Mouse (Mus musculus) lung, embryonic 15.5 days (tissue): ENCODE results near the gene Npm3. TPM values are rescaled to one million over a fixed set of nuclear protein-coding genes. Genes with fewer than 3 reads are reported as not detected.

ENCODE experiments used
- ATAC-seq: fragments of 200-750 bp; cut with Nextera tagmentation; 2 replicates; pipeline ENCODE4 v1.8.0; 2017; ENCODE audit warnings: moderate number of reproducible peaks, borderline replicate concordance; ENCODE audit not compliant: low FRiP score, low TSS enrichment; ENCODE audit errors: extremely low read depth
- H3K27ac ChIP-seq: fragments of 300-500 bp; sonication (generic); 2 replicates; pipeline ENCODE4 v1.5.1; 2015; ENCODE audit warnings: moderate library complexity, mild to moderate bottlenecking, inconsistent platforms
- H3K27me3 ChIP-seq: fragments of 300-500 bp; sonication (generic); 2 replicates; pipeline ENCODE4 v1.6.1; 2015; ENCODE audit warnings: inconsistent platforms
- H3K36me3 ChIP-seq: fragments of 300-500 bp; sonication (generic); 2 replicates; pipeline ENCODE4 v1.6.1; 2015; ENCODE audit warnings: inconsistent platforms
- H3K4me1 ChIP-seq: fragments of 300-500 bp; sonication (generic); 2 replicates; pipeline ENCODE4 v1.6.1; 2015; ENCODE audit warnings: inconsistent platforms
- H3K4me2 ChIP-seq: fragments of 300-500 bp; sonication (generic); 2 replicates; pipeline ENCODE4 v1.6.1; 2015; ENCODE audit warnings: inconsistent platforms, mild to moderate bottlenecking, moderate library complexity
- H3K4me3 ChIP-seq: fragments of 300-500 bp; sonication (generic); 2 replicates; pipeline ENCODE4 v1.5.1; 2015; ENCODE audit warnings: mild to moderate bottlenecking, inconsistent platforms
- H3K9ac ChIP-seq: fragments of 300-500 bp; sonication (generic); 2 replicates; pipeline ENCODE4 v1.6.1; 2015; ENCODE audit warnings: inconsistent platforms
- H3K9me3 ChIP-seq: fragments of 300-500 bp; sonication (generic); 2 replicates; pipeline ENCODE4 v1.6.1; 2016; ENCODE audit warnings: inconsistent platforms
- WGBS: fragments of 180-500 bp; shearing (Covaris S2); methylation state at CpG from one replicate; pipeline ENCODE4 v1.1.7; 2015; 5-methylcytosine and 5-hydroxymethylcytosine counted together
- polyA plus RNA-seq: library from polyadenylated mRNA; unstranded; fragments of >200 nt; fragmentation: Nextera tagmentation; extraction: Ambion mirVana; gene quantifications from 2 replicates; pipeline ENCODE4 v1.2.1, GENCODE M21; 2015

Npm3 gene
- polyA plus RNA-seq: 17.0 and 17.2 TPM in 2 replicates

DNA sequence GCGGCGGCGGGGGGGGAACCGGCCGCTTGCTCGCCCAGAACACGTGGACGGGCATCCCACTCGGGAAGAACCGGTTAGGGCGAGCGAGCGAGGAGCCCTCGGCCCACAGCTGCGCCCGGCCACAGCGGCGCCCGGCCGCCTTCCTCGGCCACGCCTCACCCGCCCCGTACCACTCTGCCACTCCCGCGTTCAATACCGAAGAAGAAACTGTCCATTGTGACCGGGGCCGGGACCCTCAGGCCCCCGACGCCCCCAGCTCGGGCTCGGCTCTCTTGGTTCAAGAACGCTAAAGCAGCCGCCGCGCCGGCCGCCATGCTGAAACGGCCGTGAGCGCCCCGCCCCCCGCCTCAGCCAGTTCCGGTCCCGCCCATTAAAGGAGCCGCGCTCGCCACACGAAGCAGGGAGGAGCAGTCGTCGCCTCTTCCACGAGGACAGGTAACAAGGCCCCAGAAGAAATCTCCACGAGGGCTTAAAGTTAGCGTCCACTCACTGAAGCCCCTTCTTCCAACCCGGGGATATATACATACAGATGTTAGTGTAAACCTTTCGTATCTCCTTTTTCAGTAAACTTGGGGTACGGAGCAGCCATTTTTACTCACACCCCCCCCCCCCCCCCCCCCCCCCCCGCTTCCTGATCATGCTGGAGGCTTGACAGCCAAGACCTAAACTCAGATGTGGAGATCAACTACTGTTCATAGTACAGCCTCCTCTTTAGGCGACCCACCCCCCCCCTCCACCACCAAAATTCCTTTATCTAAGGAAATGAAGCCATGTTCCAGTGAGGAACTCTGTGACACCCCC, at the start of gene Npm3:
Gene Npm3, minus strand, starts transcription at position 349 of the 801 bp plus-strand sequence.
- Histone ChIP-seq H3K36me3 (peaks cover 30% of the 10 kb centered on the region), H3K9ac (peak within 1 kb of the TSS; percentile 86), H3K4me3 (peak within 1 kb of the TSS; percentile 92), H3K4me1 (peaks cover 35% of the 10 kb centered on the region), H3K27me3 (peaks cover 22% of the 10 kb centered on the region), H3K4me2 (peak within 1 kb of the TSS; percentile 91), H3K9me3 (no peaks in the 10 kb centered on the region), H3K27ac (peak within 1 kb of the TSS; percentile 44)
- WGBS: 2% methylated on average over 46 of the region's 60 CpGs
- peak; percentile 74 for ATAC-seq

DNA sequence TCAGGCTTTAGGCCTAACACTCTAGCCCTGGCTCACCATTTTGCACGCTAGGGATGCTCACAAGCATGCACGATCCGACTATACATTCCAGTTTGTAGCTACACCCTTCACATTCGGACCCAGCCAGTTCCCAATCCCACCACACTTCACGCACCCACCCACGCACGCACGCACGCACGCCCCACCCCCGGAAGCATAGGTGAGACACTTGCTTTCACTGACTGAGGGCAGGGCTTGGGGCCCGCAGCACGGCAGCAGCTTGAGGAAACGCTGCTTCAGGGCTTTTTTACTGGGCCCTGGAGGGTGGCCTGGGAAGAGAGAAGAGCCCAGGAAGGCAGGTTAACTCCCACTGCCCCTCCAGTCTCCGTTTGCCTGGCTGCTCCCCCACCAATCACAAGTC, 47.5 kb upstream of the Npm3 start:
- 69% methylated on average over 15 of the region's 15 CpGs for WGBS

DNA sequence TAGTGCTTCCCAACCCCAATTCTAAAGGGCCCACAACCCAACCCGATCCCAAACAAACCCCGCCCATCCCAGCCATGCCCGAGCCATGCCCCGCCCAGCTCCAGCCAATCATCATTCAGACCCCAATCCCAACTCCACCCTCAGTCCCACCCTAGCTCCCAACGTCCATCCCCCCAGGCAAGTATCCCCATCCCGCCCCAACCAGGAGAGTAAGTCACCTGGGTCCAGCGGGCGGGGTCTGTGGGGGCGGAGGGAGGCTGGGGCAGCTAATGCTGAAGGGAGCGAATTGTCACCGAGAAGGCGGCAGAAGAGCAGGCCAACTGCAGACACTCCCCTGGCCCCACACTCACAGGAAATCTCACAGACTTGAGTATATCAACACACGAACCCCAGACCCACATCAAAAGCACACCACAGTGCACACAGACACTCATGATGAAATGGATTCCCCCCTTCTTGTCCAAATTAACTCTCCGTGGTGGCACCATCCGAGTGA, 46.7 kb upstream of the Npm3 start:
- H3K27me3 ChIP-seq: no peaks in the 10 kb centered on the region
- H3K4me3 ChIP-seq: peak overlapping the region; percentile 18; the same call in 1 of the 2 replicates
- no peaks in the 10 kb centered on the region for H3K36me3 ChIP-seq
- 8% methylated on average over 15 of the region's 15 CpGs for WGBS
- peaks cover 8% of the 10 kb centered on the region for H3K4me1 ChIP-seq
- H3K9ac ChIP-seq: no peak overlapping the region; the same call in 1 of the 2 replicates
- no peaks in the 10 kb centered on the region for H3K9me3 ChIP-seq
- H3K4me2 ChIP-seq: peak overlapping the region; percentile 53
- H3K27ac ChIP-seq: no peak overlapping the region
- ATAC-seq: peak; percentile 68; the same call in 1 of the 2 replicates

More for the DNA sequence above, 47.5 kb upstream of the Npm3 start:
- H3K4me1 ChIP-seq: peaks cover 8% of the 10 kb centered on the region
- no peak for ATAC-seq
- H3K4me2 ChIP-seq: no peak overlapping the region
- H3K36me3 ChIP-seq: no peaks in the 10 kb centered on the region
- H3K4me3 ChIP-seq: no peak overlapping the region
- H3K9me3 ChIP-seq: no peaks in the 10 kb centered on the region
- no peak overlapping the region for H3K9ac ChIP-seq
- no peak overlapping the region for H3K27ac ChIP-seq
- no peaks in the 10 kb centered on the region for H3K27me3 ChIP-seq

- no peaks in the 10 kb centered on the region for H3K27me3 ChIP-seq
- peak overlapping the region; percentile 18; the same call in 1 of the 2 replicates for H3K4me3 ChIP-seq
- ATAC-seq: no peak
- peak overlapping the region; percentile 53 for H3K4me2 ChIP-seq
- no peaks in the 10 kb centered on the region for H3K9me3 ChIP-seq
- no peak overlapping the region; the same call in 1 of the 2 replicates for H3K9ac ChIP-seq
- peaks cover 8% of the 10 kb centered on the region for H3K4me1 ChIP-seq
- 15% methylated on average over 15 of the region's 15 CpGs for WGBS
- no peaks in the 10 kb centered on the region for H3K36me3 ChIP-seq
- H3K27ac ChIP-seq: peak overlapping the region; percentile 41; the same call in 1 of the 2 replicates
Measured at GRCm38 (mm10) chr19:45795406-45795944, 46.1 kb upstream of the Npm3 start.

- Histone ChIP-seq H3K27me3 (no peaks in the 10 kb centered on the region), H3K9ac (no peak overlapping the region), H3K27ac (no peak overlapping the region), H3K36me3 (no peaks in the 10 kb centered on the region), H3K4me2 (no peak overlapping the region), H3K4me3 (no peak overlapping the region), H3K9me3 (no peaks in the 10 kb centered on the region), H3K4me1 (peaks cover 8% of the 10 kb centered on the region)
- 54% methylated on average over 6 of the region's 6 CpGs for WGBS
- no peak for ATAC-seq
Measured at GRCm38 (mm10) chr19:45794718-45795117, 45.3 kb upstream of the Npm3 start.

DNA sequence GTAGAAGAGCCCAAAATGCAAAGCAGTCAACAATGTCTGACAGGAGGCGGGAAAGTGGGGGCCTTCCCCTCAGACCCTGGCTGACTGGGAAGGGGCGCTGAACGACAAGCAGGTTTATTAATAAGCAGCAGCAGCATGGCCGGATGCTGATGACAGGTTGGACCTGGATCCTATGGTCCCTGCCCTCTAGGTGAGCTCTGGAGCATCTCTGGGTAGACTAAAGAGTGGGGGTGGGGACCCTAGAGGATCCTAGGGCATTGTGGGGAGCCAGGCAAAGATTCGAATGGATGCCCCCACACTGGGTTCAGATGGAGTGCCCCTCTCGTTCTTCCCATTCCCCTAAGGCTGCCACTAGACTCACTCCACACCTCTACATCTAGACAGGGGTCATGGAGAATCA, 43.0 kb upstream of the Npm3 start:
- no peak overlapping the region for H3K27ac ChIP-seq
- no peak overlapping the region for H3K9ac ChIP-seq
- no peaks in the 10 kb centered on the region for H3K36me3 ChIP-seq
- no peak overlapping the region for H3K4me3 ChIP-seq
- H3K9me3 ChIP-seq: no peaks in the 10 kb centered on the region
- H3K4me1 ChIP-seq: peaks cover 8% of the 10 kb centered on the region
- H3K27me3 ChIP-seq: no peaks in the 10 kb centered on the region
- no peak overlapping the region for H3K4me2 ChIP-seq
- ATAC-seq: no peak
- 76% methylated on average over 6 of the region's 6 CpGs for WGBS

DNA sequence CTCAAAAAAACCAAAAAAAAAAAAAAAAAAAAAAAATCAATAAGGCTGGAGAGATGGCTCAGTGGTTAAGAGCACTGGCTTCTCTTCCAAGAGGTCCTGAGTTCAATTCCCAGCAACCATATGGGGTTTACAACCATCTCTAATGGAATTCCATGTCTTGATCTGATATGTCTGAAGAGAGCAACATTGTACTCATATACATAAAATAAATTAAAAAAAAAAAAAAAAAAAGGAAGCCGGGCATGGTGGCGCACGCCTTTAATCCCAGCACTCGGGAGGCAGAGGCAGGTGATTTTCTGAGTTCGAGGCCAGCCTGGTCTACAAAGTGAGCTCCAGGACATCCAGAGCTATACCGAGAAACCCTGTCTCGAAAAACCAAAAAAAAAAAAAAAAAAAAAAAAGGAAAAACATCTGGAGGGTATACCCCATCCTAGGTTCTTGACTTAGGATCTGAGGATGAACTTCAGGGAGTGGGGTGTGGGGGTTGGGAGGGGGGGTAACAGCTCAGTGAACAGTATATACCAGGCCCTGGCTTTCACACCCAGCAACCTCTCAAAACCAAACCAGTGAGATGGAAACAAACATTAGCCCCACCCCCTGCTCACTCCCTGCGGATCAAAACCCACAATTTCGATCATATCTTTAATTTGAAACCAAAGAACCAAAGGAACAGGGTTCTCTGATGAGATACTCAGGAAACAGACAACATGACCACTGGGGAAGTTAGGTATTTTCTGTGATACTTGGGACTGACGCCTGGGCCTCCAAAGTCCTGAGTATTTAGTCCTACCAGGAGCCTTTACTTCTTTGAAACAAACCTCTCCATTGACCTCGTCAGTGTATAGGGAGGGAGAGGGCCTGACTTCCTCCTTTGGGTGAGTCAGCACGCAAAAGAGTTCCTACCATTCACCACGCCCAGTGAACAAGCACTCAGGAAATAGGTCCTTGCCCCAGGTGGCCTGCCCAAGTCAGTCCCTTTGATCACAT, 40.8 kb upstream of the Npm3 start:
- Histone ChIP-seq H3K27ac (no peak overlapping the region), H3K4me1 (0 out of 2 replicates have a peak, but pooled peaks cover 1% of the 10 kb centered on the region), H3K36me3 (no peaks in the 10 kb centered on the region), H3K9ac (no peak overlapping the region), H3K27me3 (no peaks in the 10 kb centered on the region), H3K9me3 (no peaks in the 10 kb centered on the region), H3K4me2 (no peak overlapping the region), H3K4me3 (no peak overlapping the region)
- ATAC-seq: 0 out of 2 replicates have a peak, but pooled peaks have one; percentile 39
- WGBS: 72% methylated on average over 13 of the region's 13 CpGs

- Histone ChIP-seq H3K9ac (no peak overlapping the region), H3K4me1 (peaks cover 3% of the 10 kb centered on the region; the same call in 1 of the 2 replicates), H3K27me3 (no peaks in the 10 kb centered on the region), H3K36me3 (no peaks in the 10 kb centered on the region), H3K4me2 (no peak overlapping the region), H3K4me3 (no peak overlapping the region), H3K9me3 (no peaks in the 10 kb centered on the region), H3K27ac (no peak overlapping the region)
- no peak for ATAC-seq
- WGBS: 78% methylated on average over 7 of the region's 7 CpGs
Measured at GRCm38 (mm10) chr19:45789365-45789764, 40.0 kb upstream of the Npm3 start.

DNA sequence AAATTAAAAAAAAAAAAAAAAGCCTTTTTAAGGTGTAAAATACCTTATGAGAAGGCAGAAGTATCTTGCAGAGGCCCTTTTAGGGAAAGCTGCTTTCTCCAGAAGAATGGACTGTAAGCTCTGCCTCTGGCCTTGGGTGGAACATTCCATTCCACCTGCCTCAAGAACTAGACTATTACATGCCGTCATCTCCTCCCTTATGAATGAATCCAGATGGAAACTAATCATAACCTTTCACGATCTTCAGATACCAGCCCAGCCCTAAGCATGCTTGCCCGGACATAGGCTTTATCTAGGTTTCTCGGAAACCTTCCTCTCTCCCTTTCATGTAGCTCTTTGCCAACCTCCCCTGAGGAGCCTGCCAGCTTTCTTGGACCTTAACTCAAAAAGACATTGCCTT, 38.9 kb upstream of the Npm3 start:
- Histone ChIP-seq H3K9me3 (no peaks in the 10 kb centered on the region), H3K4me1 (peaks cover 6% of the 10 kb centered on the region; the same call in 1 of the 2 replicates), H3K27ac (no peak overlapping the region), H3K4me2 (no peak overlapping the region), H3K36me3 (no peaks in the 10 kb centered on the region), H3K27me3 (no peaks in the 10 kb centered on the region), H3K9ac (no peak overlapping the region), H3K4me3 (no peak overlapping the region)
- no peak for ATAC-seq
- WGBS: 83% methylated on average over 4 of the region's 4 CpGs

DNA sequence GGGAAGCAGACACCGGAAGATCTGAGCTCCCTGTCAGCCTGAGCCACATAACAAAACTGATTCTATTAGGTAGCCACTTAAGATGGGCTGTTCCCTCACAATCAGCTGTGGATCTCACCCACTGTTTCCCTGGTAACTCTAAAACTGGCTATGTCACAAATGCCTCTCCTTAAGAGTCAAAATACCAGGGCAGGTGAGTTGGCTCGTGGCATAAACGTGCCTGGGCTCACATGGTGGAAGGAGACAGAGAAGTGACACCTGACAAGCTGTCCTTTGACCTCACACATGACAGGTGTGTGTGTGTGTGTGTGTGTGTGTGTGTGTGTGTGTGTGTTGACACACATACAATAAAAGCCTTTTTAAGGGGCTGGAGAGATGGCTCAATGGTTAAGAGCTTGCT, 38.1 kb upstream of the Npm3 start:
- H3K4me1 ChIP-seq: peaks cover 6% of the 10 kb centered on the region; the same call in 1 of the 2 replicates
- WGBS: 48% methylated on average over 3 of the region's 3 CpGs
- H3K36me3 ChIP-seq: no peaks in the 10 kb centered on the region
- H3K27me3 ChIP-seq: no peaks in the 10 kb centered on the region
- no peak overlapping the region for H3K27ac ChIP-seq
- H3K9me3 ChIP-seq: no peaks in the 10 kb centered on the region
- H3K4me2 ChIP-seq: no peak overlapping the region
- no peak overlapping the region for H3K9ac ChIP-seq
- H3K4me3 ChIP-seq: no peak overlapping the region
- ATAC-seq: no peak

GRCm38 (mm10) chr19:45785470-45785869, 36.1 kb upstream of the Npm3 start:
- WGBS: 43% methylated on average over 3 of the region's 3 CpGs

More at GRCm38 (mm10) chr19:45785470-45785869, 36.1 kb upstream of the Npm3 start:
- Histone ChIP-seq H3K4me2 (no peak overlapping the region), H3K9ac (no peak overlapping the region), H3K4me3 (no peak overlapping the region), H3K36me3 (no peaks in the 10 kb centered on the region), H3K27me3 (no peaks in the 10 kb centered on the region), H3K4me1 (peaks cover 20% of the 10 kb centered on the region), H3K9me3 (no peaks in the 10 kb centered on the region), H3K27ac (no peak overlapping the region)
- ATAC-seq: no peak
